Mouse (Mus musculus) neural tube, embryonic 15.5 days (tissue): ENCODE measurements around the gene Fcgbp. TPM values are rescaled to one million over a fixed set of nuclear protein-coding genes. Genes with fewer than 3 reads are reported as not detected.
"Not testable (repeated sequence)": the region's sequence is repeated elsewhere in the genome, so short reads cannot be mapped to it uniquely, and the experiment has no call there.

Experiments used
- ATAC-seq: fragments of 200-750 bp; cut with Nextera tagmentation; 2 replicates; pipeline ENCODE4 v1.8.0; 2017; ENCODE audit warnings: mild to moderate bottlenecking, moderate TSS enrichment, moderate library complexity; ENCODE audit not compliant: low FRiP score
- H3K27ac ChIP-seq: fragments of 300-500 bp; sonication (generic); replicated peaks from 2 replicates; pipeline ENCODE4 v1.5.1; 2015; ENCODE audit warnings: mild to moderate bottlenecking, inconsistent platforms
- H3K27me3 ChIP-seq: fragments of 300-500 bp; sonication (generic); replicated peaks from 2 replicates; pipeline ENCODE4 v1.6.1; 2015; ENCODE audit warnings: inconsistent platforms
- H3K36me3 ChIP-seq: fragments of 300-500 bp; sonication (generic); 2 replicates; pipeline ENCODE4 v1.6.1; 2015; ENCODE audit warnings: inconsistent platforms
- H3K4me1 ChIP-seq: fragments of 300-500 bp; sonication (generic); 2 replicates; pipeline ENCODE4 v1.6.1; 2015; ENCODE audit warnings: inconsistent platforms
- H3K4me2 ChIP-seq: fragments of 300-500 bp; sonication (generic); 2 replicates; pipeline ENCODE4 v1.6.1; 2015; ENCODE audit warnings: inconsistent platforms, mild to moderate bottlenecking, moderate library complexity
- H3K4me3 ChIP-seq: fragments of 300-500 bp; sonication (generic); replicated peaks from 2 replicates; pipeline ENCODE4 v1.5.1; 2015; ENCODE audit warnings: mild to moderate bottlenecking, inconsistent platforms
- H3K9ac ChIP-seq: fragments of 300-500 bp; sonication (generic); replicated peaks from 2 replicates; pipeline ENCODE4 v1.6.1; 2015; ENCODE audit warnings: mild to moderate bottlenecking, inconsistent platforms
- H3K9me3 ChIP-seq: fragments of 300-500 bp; sonication (generic); replicated peaks from 2 replicates; pipeline ENCODE4 v1.6.1; 2016; ENCODE audit warnings: inconsistent platforms
- WGBS: fragments of 180-500 bp; shearing (Covaris S2); methylation state at CpG from one replicate; pipeline ENCODE4 v1.1.7; 2015; ENCODE audit warnings: mixed read lengths; 5-methylcytosine and 5-hydroxymethylcytosine counted together
- polyA plus RNA-seq: library from polyadenylated mRNA; unstranded; fragments of >200 nt; fragmentation: Nextera tagmentation; extraction: Ambion mirVana; gene quantifications from 2 replicates; pipeline ENCODE4 v1.2.1, GENCODE M21; 2015

The Fcgbp gene
- polyA plus RNA-seq, 1 experiment from 2014 or later = 0.75 TPM

GRCm38 (mm10) chr7:28153595-28153994 lies 82.6 kb downstream of the Fcgbp start:
- H3K9ac ChIP-seq, H3K27ac ChIP-seq, H3K4me2 ChIP-seq, H3K36me3 ChIP-seq, ATAC-seq, H3K4me1 ChIP-seq, H3K27me3 ChIP-seq, H3K9me3 ChIP-seq, H3K4me3 ChIP-seq: not testable (repeated sequence)
- WGBS = 31% methylated on average over 5 of the region's 5 CpGs

GRCm38 (mm10) chr7:28159292-28159691 lies 88.3 kb downstream of the Fcgbp start:
- no peak overlapping the region for H3K4me3 ChIP-seq
- no peaks in the 10 kb centered on the region for H3K27me3 ChIP-seq
- ATAC-seq = no peak
- no peaks in the 10 kb centered on the region for H3K36me3 ChIP-seq
- 68% methylated on average over 6 of the region's 6 CpGs for WGBS
- no peaks in the 10 kb centered on the region for H3K4me1 ChIP-seq
- H3K9ac ChIP-seq = no peak overlapping the region
- H3K4me2 ChIP-seq = no peak overlapping the region
- no peaks in the 10 kb centered on the region for H3K9me3 ChIP-seq
- no peak overlapping the region for H3K27ac ChIP-seq

GRCm38 (mm10) chr7:28159893-28160292 lies 88.9 kb downstream of the Fcgbp start:
- 78% methylated on average over 3 of the region's 3 CpGs for WGBS
- no peak for ATAC-seq
- H3K27me3 ChIP-seq = no peaks in the 10 kb centered on the region

GRCm38 (mm10) chr7:28161163-28161749 lies 90.2 kb downstream of the Fcgbp start:
- no peaks in the 10 kb centered on the region for H3K27me3 ChIP-seq
- H3K27ac ChIP-seq = no peak overlapping the region
- H3K4me2 ChIP-seq = no peak overlapping the region
- no peak overlapping the region for H3K9ac ChIP-seq
- H3K36me3 ChIP-seq = no peaks in the 10 kb centered on the region
- H3K9me3 ChIP-seq = no peaks in the 10 kb centered on the region
- WGBS = 48% methylated on average over 9 of the region's 9 CpGs
- no peaks in the 10 kb centered on the region for H3K4me1 ChIP-seq
- ATAC-seq = no peak
- H3K4me3 ChIP-seq = no peak overlapping the region

More at GRCm38 (mm10) chr7:28159893-28160292, 88.9 kb downstream of the Fcgbp start:
- no peaks in the 10 kb centered on the region for H3K9me3 ChIP-seq
- no peak overlapping the region for H3K4me2 ChIP-seq
- no peak overlapping the region for H3K4me3 ChIP-seq
- H3K9ac ChIP-seq = no peak overlapping the region
- no peak overlapping the region for H3K27ac ChIP-seq
- H3K4me1 ChIP-seq = no peaks in the 10 kb centered on the region
- no peaks in the 10 kb centered on the region for H3K36me3 ChIP-seq

GRCm38 (mm10) chr7:28165406-28165805 lies 94.4 kb downstream of the Fcgbp start:
- Histone ChIP-seq H3K27me3 (no peaks in the 10 kb centered on the region), H3K36me3 (no peaks in the 10 kb centered on the region), H3K4me1 (peaks cover 18% of the 10 kb centered on the region), H3K27ac (no peak overlapping the region), H3K9ac (no peak overlapping the region), H3K9me3 (no peaks in the 10 kb centered on the region), H3K4me2 (no peak overlapping the region), H3K4me3 (no peak overlapping the region)
- 81% methylated on average over 6 of the region's 6 CpGs for WGBS
- no peak for ATAC-seq

- peak overlapping the region; percentile 95 for H3K4me3 ChIP-seq
- ATAC-seq = peak; percentile 51
- peaks cover 36% of the 10 kb centered on the region for H3K4me1 ChIP-seq
- no peaks in the 10 kb centered on the region for H3K9me3 ChIP-seq
- WGBS = 9% methylated on average over 9 of the region's 9 CpGs
- H3K27ac ChIP-seq = peak overlapping the region; percentile 84
- H3K36me3 ChIP-seq = no peaks in the 10 kb centered on the region
- H3K9ac ChIP-seq = peak overlapping the region; percentile 47
- H3K27me3 ChIP-seq = no peaks in the 10 kb centered on the region
- H3K4me2 ChIP-seq = peak overlapping the region; percentile 95
Measured at GRCm38 (mm10) chr7:28168320-28169115, 97.5 kb downstream of the Fcgbp start.

GRCm38 (mm10) chr7:28169489-28170422 lies 98.7 kb downstream of the Fcgbp start, which contains the start of gene Fbl:
Fbl (plus strand) TSS chr7:28169710.
- no peaks in the 10 kb centered on the region for H3K36me3 ChIP-seq
- peak; percentile 94 for ATAC-seq
- WGBS = 1% methylated on average over 77 of the region's 80 CpGs
- H3K27ac ChIP-seq = peak within 1 kb of the TSS; percentile 84
- H3K9me3 ChIP-seq = no peaks in the 10 kb centered on the region
- peaks cover 36% of the 10 kb centered on the region for H3K4me1 ChIP-seq
- peak within 1 kb of the TSS; percentile 95 for H3K4me3 ChIP-seq
- H3K4me2 ChIP-seq = peak within 1 kb of the TSS; percentile 95
- H3K9ac ChIP-seq = peak within 1 kb of the TSS; percentile 70
- no peaks in the 10 kb centered on the region for H3K27me3 ChIP-seq

Other genes starting within 250 kb of the Fcgbp start
- gene Zfp59, start 232.6 kb upstream of the Fcgbp start, polyA plus RNA-seq = 9.0 and 9.7 TPM in 2 replicates
- 1.1 and 1.8 TPM in 2 replicates for gene Zfp607a, start 213.7 kb upstream of the Fcgbp start, polyA plus RNA-seq
- 11.3 and 12.4 TPM in 2 replicates for gene Zfp974, start 141.8 kb upstream of the Fcgbp start, polyA plus RNA-seq
- 31.5 and 33.0 TPM in 2 replicates for gene Zfp780b, start 92.1 kb upstream of the Fcgbp start, polyA plus RNA-seq
- gene Zfp850, start 57.1 kb upstream of the Fcgbp start, polyA plus RNA-seq = 4.5 and 5.1 TPM in 2 replicates
- gene Psmc4, start 21.1 kb upstream of the Fcgbp start, polyA plus RNA-seq = 275 and 280 TPM in 2 replicates
- 0.06 and 0.17 TPM in 2 replicates for gene 9530053A07Rik, start 58.2 kb downstream of the Fcgbp start, polyA plus RNA-seq
- 70.8 and 88.2 TPM in 2 replicates for gene Fbl, start 98.5 kb downstream of the Fcgbp start, polyA plus RNA-seq
- 10.7 and 10.9 TPM in 2 replicates for gene Dyrk1b, start 108.2 kb downstream of the Fcgbp start, polyA plus RNA-seq
- gene Eid2, start 196.6 kb downstream of the Fcgbp start, polyA plus RNA-seq = 6.9 and 18.2 TPM in 2 replicates
- gene Eid2b, start 206.5 kb downstream of the Fcgbp start, polyA plus RNA-seq = 33.5 and 37.7 TPM in 2 replicates
- gene Selenov, start 219.9 kb downstream of the Fcgbp start, polyA plus RNA-seq = 1.8 and 2.4 TPM in 2 replicates
- gene Dll3, start 231.0 kb downstream of the Fcgbp start, polyA plus RNA-seq = 18.6 and 19.8 TPM in 2 replicates
- gene Timm50, start 240.8 kb downstream of the Fcgbp start, polyA plus RNA-seq = 125 and 136 TPM in 2 replicates